Mouse (Mus musculus): ENCODE results near the gene Tmco1. TPM values are rescaled to one million over a fixed set of nuclear protein-coding genes. Genes with fewer than 3 reads are reported as not detected.
A peak's percentile ranks its signal among the peaks of the same experiment; 100 is the strongest.

Gene Tmco1
- polyA plus RNA-seq, 1 experiment from 2014 or later = 83.8 TPM

DNA sequence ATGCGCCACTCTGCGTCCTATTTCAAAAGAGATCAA lies 23.0 kb upstream of the Tmco1 start, which contains the start of gene Uck2:
TSS of gene Uck2 (minus strand) at position 1 of the 36 bp plus-strand sequence.
- 0% methylated on average over 2 of the region's 2 CpGs for WGBS
- no peaks in the 10 kb centered on the region for H3K36me3 ChIP-seq
- no peaks in the 10 kb centered on the region for H3K27me3 ChIP-seq (replicated peaks)
- peak within 1 kb of the TSS; percentile 88 for H3K4me3 ChIP-seq
- H3K9ac ChIP-seq = peak within 1 kb of the TSS; percentile 92
- H3K27ac ChIP-seq = peak within 1 kb of the TSS; percentile 97
- H3K4me2 ChIP-seq (replicated peaks) = peak within 1 kb of the TSS; percentile 78
- ATAC-seq (ENCODE audit: low FRiP score, low read depth) = no peak
- peaks cover 32% of the 10 kb centered on the region for H3K4me1 ChIP-seq
- H3K9me3 ChIP-seq = no peaks in the 10 kb centered on the region

DNA sequence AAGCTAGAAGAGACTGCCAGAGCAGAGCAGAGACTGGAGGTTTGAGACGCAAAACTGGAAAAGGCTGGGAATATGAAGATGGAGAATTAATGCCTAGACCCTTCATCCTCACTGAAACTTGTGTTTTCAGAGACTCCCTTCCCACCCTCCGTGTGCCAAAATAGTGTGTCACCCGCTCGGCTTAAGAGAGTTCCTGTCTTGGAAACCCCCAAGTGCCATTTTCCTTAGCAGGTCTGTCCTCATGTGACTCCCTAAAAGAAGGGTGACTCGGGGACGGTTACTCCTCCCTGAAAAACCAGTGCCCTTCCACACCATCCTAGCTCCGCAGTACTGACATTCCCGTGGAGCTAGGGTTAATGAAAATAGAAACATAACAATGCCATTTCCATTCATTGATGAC lies 22.8 kb upstream of the Tmco1 start:
- Histone ChIP-seq H3K27me3 (replicated peaks) (no peaks in the 10 kb centered on the region), H3K4me2 (replicated peaks) (peak overlapping the region; percentile 78), H3K9me3 (no peaks in the 10 kb centered on the region), H3K4me3 (peak overlapping the region; percentile 88), H3K36me3 (no peaks in the 10 kb centered on the region), H3K4me1 (peaks cover 33% of the 10 kb centered on the region), H3K27ac (peak overlapping the region; percentile 97), H3K9ac (peak overlapping the region; percentile 92)
- ATAC-seq (ENCODE audit: low FRiP score, low read depth) = no peak
- WGBS = 1% methylated on average over 8 of the region's 8 CpGs

DNA sequence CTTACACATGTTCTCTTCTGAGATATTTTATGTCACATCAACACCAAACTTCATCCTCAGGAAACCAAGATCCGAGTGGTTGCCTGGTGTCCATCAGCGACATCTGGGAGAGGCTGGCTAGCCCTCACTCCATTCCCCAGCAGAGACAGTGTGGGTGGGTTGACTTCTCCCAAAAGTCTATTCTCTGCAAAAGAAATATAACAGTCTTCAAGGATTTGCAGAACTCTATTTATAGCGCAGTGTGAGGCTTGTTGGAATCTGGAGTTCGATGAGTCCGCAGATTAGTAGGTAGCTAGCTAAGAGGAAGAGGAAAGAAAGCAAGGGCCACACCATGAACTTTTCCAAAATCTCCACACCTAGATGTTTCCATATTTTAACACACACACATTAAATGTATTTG lies 21.0 kb upstream of the Tmco1 start:
- 94% methylated on average over 5 of the region's 5 CpGs for WGBS
- H3K27me3 ChIP-seq (replicated peaks) = no peaks in the 10 kb centered on the region
- no peak overlapping the region for H3K27ac ChIP-seq
- peaks cover 28% of the 10 kb centered on the region for H3K4me1 ChIP-seq
- H3K4me2 ChIP-seq (replicated peaks) = no peak overlapping the region
- no peaks in the 10 kb centered on the region for H3K9me3 ChIP-seq
- H3K36me3 ChIP-seq = no peaks in the 10 kb centered on the region
- H3K9ac ChIP-seq = no peak overlapping the region
- ATAC-seq (ENCODE audit: low FRiP score, low read depth) = no peak
- H3K4me3 ChIP-seq = no peak overlapping the region

GRCm38 (mm10) chr1:167288665-167289538 lies 19.3 kb upstream of the Tmco1 start:
- Histone ChIP-seq H3K4me3 (no peak overlapping the region), H3K36me3 (no peaks in the 10 kb centered on the region), H3K27ac (no peak overlapping the region), H3K4me1 (peaks cover 19% of the 10 kb centered on the region), H3K9ac (no peak overlapping the region), H3K9me3 (no peaks in the 10 kb centered on the region), H3K4me2 (replicated peaks) (no peak overlapping the region), H3K27me3 (replicated peaks) (no peaks in the 10 kb centered on the region)
- ATAC-seq (ENCODE audit: low FRiP score, low read depth) = no peak
- 46% methylated on average over 11 of the region's 11 CpGs for WGBS

DNA sequence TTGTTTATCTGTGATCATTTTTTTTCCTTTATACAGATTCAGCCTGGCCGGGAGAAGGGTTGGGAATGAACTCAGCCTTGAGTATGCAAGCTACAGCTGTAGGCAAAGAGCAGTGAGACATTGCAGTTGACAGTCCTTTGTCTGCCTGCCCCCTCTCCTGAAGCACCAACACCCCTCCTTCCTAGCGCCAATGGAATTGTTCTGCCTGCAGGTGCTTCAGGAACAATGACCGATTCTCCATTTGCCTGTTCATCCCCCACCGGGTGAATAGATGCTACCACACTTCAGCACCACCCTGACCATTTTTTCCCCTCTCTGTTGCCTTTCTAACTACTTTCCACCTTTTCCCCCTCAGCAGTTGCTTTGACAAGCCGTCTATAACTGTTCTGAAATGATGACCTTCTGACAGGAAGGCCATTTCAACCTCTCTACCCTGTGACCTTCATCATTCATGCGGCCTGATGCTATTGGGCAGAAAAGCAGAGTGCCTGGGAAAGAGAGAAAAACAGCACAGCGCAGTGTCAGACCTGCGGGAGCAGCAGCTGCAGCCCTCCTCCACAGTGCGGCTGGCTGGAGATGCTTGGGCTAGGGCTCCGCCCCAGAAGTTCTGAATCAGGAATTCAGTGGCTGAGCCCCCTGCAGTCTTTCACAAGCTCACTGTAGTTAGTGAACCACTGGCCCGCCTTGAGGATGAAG lies 18.5 kb upstream of the Tmco1 start:
- Histone ChIP-seq H3K4me3 (no peak overlapping the region), H3K9ac (no peak overlapping the region; the same call in 1 of the 2 replicates), H3K27me3 (replicated peaks) (no peaks in the 10 kb centered on the region), H3K27ac (no peak overlapping the region), H3K9me3 (no peaks in the 10 kb centered on the region), H3K4me1 (peaks cover 19% of the 10 kb centered on the region), H3K36me3 (no peaks in the 10 kb centered on the region), H3K4me2 (replicated peaks) (peak overlapping the region; percentile 24)
- WGBS = 3% methylated on average over 11 of the region's 11 CpGs
- peak; percentile 41; the same call in 1 of the 2 replicates for ATAC-seq (ENCODE audit: low FRiP score, low read depth)

DNA sequence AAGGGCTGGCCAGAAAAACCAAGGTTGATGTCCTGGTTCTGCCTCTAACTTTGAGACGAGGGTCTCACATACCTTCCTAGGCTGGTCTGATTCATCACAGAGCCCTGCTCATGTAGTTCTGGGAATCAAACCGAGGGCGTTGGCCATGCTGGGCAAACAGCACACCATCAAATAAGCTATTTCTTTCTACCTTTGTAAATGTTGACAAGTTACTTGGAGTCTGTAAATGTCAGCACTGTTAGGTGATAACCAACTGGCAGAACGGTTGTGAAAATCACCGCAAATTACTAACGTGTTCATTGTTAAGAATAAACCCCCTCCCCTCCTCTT lies 17.9 kb upstream of the Tmco1 start:
- Histone ChIP-seq H3K27me3 (replicated peaks) (no peaks in the 10 kb centered on the region), H3K36me3 (no peaks in the 10 kb centered on the region), H3K4me1 (peaks cover 19% of the 10 kb centered on the region), H3K9me3 (no peaks in the 10 kb centered on the region), H3K9ac (no peak overlapping the region), H3K4me3 (no peak overlapping the region), H3K4me2 (replicated peaks) (peak overlapping the region; percentile 24), H3K27ac (no peak overlapping the region)
- 32% methylated on average over 6 of the region's 6 CpGs for WGBS
- no peak for ATAC-seq (ENCODE audit: low FRiP score, low read depth)

- Histone ChIP-seq H3K4me1 (peaks cover 19% of the 10 kb centered on the region), H3K36me3 (no peaks in the 10 kb centered on the region), H3K4me2 (replicated peaks) (no peak overlapping the region), H3K9ac (no peak overlapping the region), H3K27me3 (replicated peaks) (no peaks in the 10 kb centered on the region), H3K27ac (no peak overlapping the region), H3K4me3 (no peak overlapping the region), H3K9me3 (no peaks in the 10 kb centered on the region)
- no peak for ATAC-seq (ENCODE audit: low FRiP score, low read depth)
- WGBS = 83% methylated on average over 8 of the region's 8 CpGs
Measured at GRCm38 (mm10) chr1:167291610-167292009, 16.6 kb upstream of the Tmco1 start.

DNA sequence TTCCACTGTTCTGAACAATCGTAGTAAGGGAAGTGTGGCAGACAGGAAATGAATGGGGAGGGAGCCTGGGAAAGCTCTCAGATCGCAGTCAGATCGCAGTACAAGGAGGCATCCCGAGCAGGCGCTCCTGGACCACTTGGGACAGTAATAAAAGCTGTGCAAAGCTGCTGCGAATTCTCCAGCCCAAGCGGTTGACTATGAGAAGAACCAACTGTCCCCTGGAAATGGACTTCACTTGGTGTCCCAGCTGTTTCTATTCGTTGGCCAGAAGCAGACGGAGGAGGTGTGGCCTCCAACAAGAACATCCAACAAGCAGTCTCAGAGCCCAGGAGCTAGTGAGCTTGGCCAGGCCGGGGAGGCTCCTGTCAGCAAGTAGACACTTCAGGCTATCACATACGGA lies 15.7 kb upstream of the Tmco1 start:
- no peak overlapping the region for H3K4me3 ChIP-seq
- no peaks in the 10 kb centered on the region for H3K27me3 ChIP-seq (replicated peaks)
- no peak overlapping the region for H3K9ac ChIP-seq
- H3K4me2 ChIP-seq (replicated peaks) = no peak overlapping the region
- H3K9me3 ChIP-seq = no peaks in the 10 kb centered on the region
- no peak overlapping the region for H3K27ac ChIP-seq
- no peak for ATAC-seq (ENCODE audit: low FRiP score, low read depth)
- peaks cover 19% of the 10 kb centered on the region for H3K4me1 ChIP-seq
- no peaks in the 10 kb centered on the region for H3K36me3 ChIP-seq
- WGBS = 51% methylated on average over 11 of the region's 11 CpGs

GRCm38 (mm10) chr1:167295679-167296402 lies 12.3 kb upstream of the Tmco1 start:
- 68% methylated on average over 13 of the region's 13 CpGs for WGBS
- Histone ChIP-seq H3K27ac (no peak overlapping the region), H3K9ac (0 out of 2 replicates have a peak overlapping the region, but pooled peaks have one; percentile 33), H3K36me3 (no peaks in the 10 kb centered on the region), H3K27me3 (replicated peaks) (no peaks in the 10 kb centered on the region), H3K9me3 (no peaks in the 10 kb centered on the region), H3K4me1 (no peaks in the 10 kb centered on the region), H3K4me3 (no peak overlapping the region), H3K4me2 (replicated peaks) (no peak overlapping the region)
- ATAC-seq (ENCODE audit: low FRiP score, low read depth) = no peak

GRCm38 (mm10) chr1:167300122-167300521 lies 8.1 kb upstream of the Tmco1 start:
- no peak for ATAC-seq (ENCODE audit: low FRiP score, low read depth)
- no peak overlapping the region for H3K4me3 ChIP-seq
- H3K4me1 ChIP-seq = no peaks in the 10 kb centered on the region
- no peaks in the 10 kb centered on the region for H3K27me3 ChIP-seq (replicated peaks)
- H3K9ac ChIP-seq = no peak overlapping the region
- 73% methylated on average over 2 of the region's 2 CpGs for WGBS
- no peak overlapping the region for H3K4me2 ChIP-seq (replicated peaks)
- H3K9me3 ChIP-seq = no peaks in the 10 kb centered on the region
- no peaks in the 10 kb centered on the region for H3K36me3 ChIP-seq
- no peak overlapping the region for H3K27ac ChIP-seq

GRCm38 (mm10) chr1:167305501-167306137 lies 2.6 kb upstream of the Tmco1 start:
- Histone ChIP-seq H3K4me1 (peaks cover 7% of the 10 kb centered on the region), H3K9me3 (no peaks in the 10 kb centered on the region), H3K9ac (no peak overlapping the region), H3K27ac (no peak overlapping the region), H3K4me3 (no peak overlapping the region), H3K4me2 (replicated peaks) (no peak overlapping the region), H3K27me3 (replicated peaks) (no peaks in the 10 kb centered on the region), H3K36me3 (no peaks in the 10 kb centered on the region)
- ATAC-seq (ENCODE audit: low FRiP score, low read depth) = no peak
- WGBS = 77% methylated on average over 7 of the region's 7 CpGs

GRCm38 (mm10) chr1:167306451-167307240 lies 1.5 kb upstream of the Tmco1 start:
- no peak for ATAC-seq (ENCODE audit: low FRiP score, low read depth)
- Histone ChIP-seq H3K27ac (no peak overlapping the region), H3K36me3 (no peaks in the 10 kb centered on the region), H3K9me3 (no peaks in the 10 kb centered on the region), H3K4me1 (peaks cover 7% of the 10 kb centered on the region), H3K9ac (no peak overlapping the region), H3K4me2 (replicated peaks) (no peak overlapping the region), H3K27me3 (replicated peaks) (no peaks in the 10 kb centered on the region), H3K4me3 (no peak overlapping the region)
- WGBS = 76% methylated on average over 5 of the region's 5 CpGs
